Mouse (Mus musculus) lung, postnatal 0 days (tissue): Measurements from ENCODE around the gene Zswim7. TPM values are rescaled to one million over a fixed set of nuclear protein-coding genes. Genes with fewer than 3 reads are reported as not detected.
"Not testable (repeated sequence)": the region's sequence is repeated elsewhere in the genome, so short reads cannot be mapped to it uniquely, and the experiment has no call there.

Experiments used
- ATAC-seq: fragments of 200-750 bp; cut with Nextera tagmentation; 2 replicates; pipeline ENCODE4 v1.8.0; 2017; ENCODE audit warnings: moderate library complexity
- DNase-seq: peaks from one replicate; pipeline ENCODE4 v3.0.0-alpha.2; 2016; ENCODE audit warnings: low spot score
- H3K27ac ChIP-seq: fragments of 300-500 bp; sonication (generic); 2 replicates; pipeline ENCODE4 v1.5.1; 2014; ENCODE audit warnings: antibody characterized with exemption, mild to moderate bottlenecking, low read length, mixed read lengths
- H3K27me3 ChIP-seq: fragments of 300-500 bp; sonication (generic); replicated peaks from 2 replicates; pipeline ENCODE4 v1.6.1; 2014; ENCODE audit warnings: low read length, mixed read lengths; ENCODE audit not compliant: insufficient read depth
- H3K36me3 ChIP-seq: fragments of 300-500 bp; sonication (generic); 2 replicates; pipeline ENCODE4 v1.6.1; 2014; ENCODE audit warnings: low read length, mixed read lengths; ENCODE audit not compliant: insufficient read depth
- H3K4me1 ChIP-seq: fragments of 300-500 bp; sonication (generic); 2 replicates; pipeline ENCODE4 v1.6.1; 2014; ENCODE audit warnings: antibody characterized with exemption, low read depth, low read length, mixed read lengths; ENCODE audit not compliant: insufficient read depth
- H3K4me2 ChIP-seq: fragments of 300-500 bp; sonication (generic); replicated peaks from 2 replicates; pipeline ENCODE4 v1.6.1; 2014; ENCODE audit warnings: low read depth, mild to moderate bottlenecking, low read length, moderate library complexity, mixed read lengths
- H3K4me3 ChIP-seq: fragments of 300-500 bp; sonication (generic); 2 replicates; pipeline ENCODE4 v1.5.1; 2014; ENCODE audit warnings: low read depth, low read length
- H3K9ac ChIP-seq: fragments of 300-500 bp; sonication (generic); replicated peaks from 2 replicates; pipeline ENCODE4 v1.6.1; 2014; ENCODE audit warnings: low read depth, mild to moderate bottlenecking
- H3K9me3 ChIP-seq: fragments of 300-500 bp; sonication (generic); 2 replicates; pipeline ENCODE4 v1.6.1; 2016; ENCODE audit warnings: low read length, mixed read lengths
- CTCF ChIP-seq: IDR thresholded peaks from 2 replicates; pipeline ENCODE4 v1.5.1; 2016; ENCODE audit warnings: antibody characterized with exemption, mild to moderate bottlenecking
- EP300 ChIP-seq: IDR thresholded peaks from 2 replicates; pipeline ENCODE4 v1.6.1; 2016; ENCODE audit warnings: antibody characterized with exemption, mild to moderate bottlenecking, control low read depth
- WGBS: fragments of 180-500 bp; shearing (Covaris S2); extraction: QIAGEN DNeasy Blood & Tissue Kit; methylation state at CpG from one replicate; pipeline ENCODE4 v1.1.7; 2014; 5-methylcytosine and 5-hydroxymethylcytosine counted together
- polyA plus RNA-seq: library from polyadenylated mRNA; unstranded; fragments of >200 nt; fragmentation: Nextera tagmentation; extraction: Ambion mirVana; gene quantifications from 2 replicates; pipeline ENCODE4 v1.2.1, GENCODE M21; 2015

The Zswim7 gene
- polyA plus RNA-seq, 1 experiment from 2014 or later = 20.9 TPM

DNA sequence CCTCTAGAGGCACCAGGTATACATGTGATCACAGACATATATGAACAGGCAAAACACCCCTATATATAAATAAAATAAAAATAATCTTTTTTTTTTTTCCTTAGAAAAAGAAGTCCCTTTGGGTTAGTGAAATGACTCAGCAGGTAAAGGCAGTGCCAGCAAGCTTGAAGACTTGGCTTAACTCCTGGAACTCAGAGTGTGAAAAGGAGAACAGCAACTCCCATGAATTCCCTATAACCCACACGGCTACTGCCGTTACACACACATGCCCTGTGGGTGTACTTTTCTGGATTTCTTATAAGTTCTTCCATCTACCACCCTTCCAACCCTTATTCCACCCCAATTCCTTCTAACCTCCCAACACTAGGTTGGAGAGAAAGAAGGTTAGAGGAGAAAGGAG, 24.7 kb upstream of the Zswim7 start:
- Histone ChIP-seq H3K9me3 (no peaks in the 10 kb centered on the region), H3K4me1 (no peaks in the 10 kb centered on the region), H3K27me3 (no peaks in the 10 kb centered on the region), H3K36me3 (no peaks in the 10 kb centered on the region), H3K4me3 (no peak overlapping the region), H3K27ac (no peak overlapping the region), H3K9ac (no peak overlapping the region), H3K4me2 (no peak overlapping the region)
- DNase-seq = no peak
- no peak for ATAC-seq
- no peak for TF ChIP-seq CTCF
- 82% methylated on average over 2 of the region's 2 CpGs for WGBS

- DNase-seq (no peak), ATAC-seq (no peak)
- TF ChIP-seq CTCF (no peak), EP300 (no peak)
- no peaks in the 10 kb centered on the region for H3K27me3 ChIP-seq
- H3K4me1 ChIP-seq = no peaks in the 10 kb centered on the region
- H3K27ac ChIP-seq = no peak overlapping the region
- no peak overlapping the region for H3K9ac ChIP-seq
- 85% methylated on average over 6 of the region's 6 CpGs for WGBS
- no peak overlapping the region for H3K4me3 ChIP-seq
- no peaks in the 10 kb centered on the region for H3K9me3 ChIP-seq
- H3K4me2 ChIP-seq = no peak overlapping the region
- peaks cover 5% of the 10 kb centered on the region; the same call in 1 of the 2 replicates for H3K36me3 ChIP-seq
These were observed 17.7 kb upstream of the Zswim7 start for GRCm38 (mm10) chr11:62298883-62299282.

DNA sequence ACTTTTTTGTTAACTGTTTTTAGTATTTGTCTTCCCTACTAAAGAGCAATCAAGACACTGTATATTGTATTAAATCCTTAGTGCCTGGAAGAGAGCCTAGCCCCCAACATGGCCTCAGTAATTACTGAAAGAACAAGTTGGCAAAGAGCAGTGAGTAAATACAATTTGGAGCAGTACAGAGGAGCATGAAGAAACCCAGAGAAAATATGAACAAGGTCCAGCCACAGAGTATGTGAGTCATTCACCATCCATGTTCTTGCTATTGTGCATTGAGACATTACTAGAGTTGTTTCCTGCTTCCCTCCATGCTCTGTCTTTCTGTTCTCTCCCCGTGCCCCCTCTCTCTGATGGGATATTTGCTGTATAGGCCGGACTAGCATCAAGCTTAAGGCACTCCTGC, 12.9 kb upstream of the Zswim7 start:
- Histone ChIP-seq H3K36me3 (peaks cover 5% of the 10 kb centered on the region), H3K27me3 (no peaks in the 10 kb centered on the region), H3K27ac (no peak overlapping the region), H3K4me3 (no peak overlapping the region), H3K4me1 (no peaks in the 10 kb centered on the region), H3K9me3 (no peaks in the 10 kb centered on the region), H3K9ac (no peak overlapping the region), H3K4me2 (no peak overlapping the region)
- 88% methylated on average over 2 of the region's 2 CpGs for WGBS
- no peak for ATAC-seq
- DNase-seq = peak; percentile 10
- TF ChIP-seq EP300 (no peak), CTCF (no peak)

DNA sequence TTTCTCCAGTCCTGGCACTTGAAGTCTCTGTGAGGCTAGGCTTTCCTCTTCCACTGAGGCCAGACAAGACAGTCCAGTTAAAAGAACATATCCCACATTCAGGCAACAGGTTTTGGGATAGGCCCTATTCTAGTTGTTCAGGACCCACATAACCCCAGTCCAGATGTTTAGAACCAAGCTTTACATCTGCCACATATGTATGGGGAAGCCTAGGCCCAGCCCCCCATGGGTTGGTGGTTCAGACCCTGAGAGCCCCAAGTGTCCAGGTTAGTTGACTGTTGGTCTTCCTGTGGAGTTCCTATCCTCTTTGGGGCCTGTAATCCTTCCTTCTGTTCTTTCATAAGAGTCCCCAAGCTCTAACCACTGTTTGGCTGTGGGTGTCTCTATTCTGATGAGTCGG, 6.5 kb upstream of the Zswim7 start:
- no peaks in the 10 kb centered on the region for H3K9me3 ChIP-seq
- 97% methylated on average over 1 of the region's 1 CpGs for WGBS
- no peak for DNase-seq
- H3K4me3 ChIP-seq = no peak overlapping the region
- no peaks in the 10 kb centered on the region for H3K27me3 ChIP-seq
- H3K4me1 ChIP-seq = no peaks in the 10 kb centered on the region
- peaks cover 3% of the 10 kb centered on the region for H3K36me3 ChIP-seq
- TF ChIP-seq CTCF = no peak
- no peak for TF ChIP-seq EP300
- no peak overlapping the region for H3K27ac ChIP-seq
- H3K9ac ChIP-seq = no peak overlapping the region
- ATAC-seq = no peak
- no peak overlapping the region for H3K4me2 ChIP-seq

DNA sequence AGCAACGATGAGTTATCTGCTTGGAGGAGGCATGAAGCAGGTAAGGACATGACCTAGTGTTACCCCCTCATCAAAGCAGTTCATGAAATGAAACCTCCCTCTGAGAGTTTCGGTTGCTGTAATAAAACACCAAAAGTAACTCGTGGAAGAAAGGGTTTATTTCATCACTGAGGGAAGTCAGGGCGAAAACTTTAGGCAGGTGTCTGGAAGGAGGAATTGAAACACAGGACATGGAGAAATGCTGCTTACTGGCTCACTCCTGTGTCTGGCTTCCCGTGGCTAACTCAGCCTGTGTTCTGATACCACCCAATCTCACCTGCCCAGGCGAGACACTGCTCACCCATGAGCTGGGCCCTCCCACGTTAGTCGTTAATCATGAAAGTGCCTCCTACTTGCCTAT, 3.8 kb upstream of the Zswim7 start:
- no peaks in the 10 kb centered on the region for H3K9me3 ChIP-seq
- H3K36me3 ChIP-seq = peaks cover 3% of the 10 kb centered on the region; the same call in 1 of the 2 replicates
- H3K27me3 ChIP-seq = no peaks in the 10 kb centered on the region
- no peak for TF ChIP-seq EP300
- no peak for TF ChIP-seq CTCF
- H3K9ac ChIP-seq = no peak overlapping the region
- no peak overlapping the region for H3K27ac ChIP-seq
- no peak overlapping the region for H3K4me2 ChIP-seq
- WGBS = 91% methylated on average over 8 of the region's 8 CpGs
- no peak for DNase-seq
- ATAC-seq = no peak
- no peak overlapping the region for H3K4me3 ChIP-seq
- 0 out of 2 replicates have a peak, but pooled peaks cover 4% of the 10 kb centered on the region for H3K4me1 ChIP-seq

GRCm38 (mm10) chr11:62284020-62284419, 2.8 kb upstream of the Zswim7 start:
- H3K4me3 ChIP-seq, H3K4me2 ChIP-seq, H3K36me3 ChIP-seq, H3K4me1 ChIP-seq, DNase-seq, H3K9ac ChIP-seq, H3K9me3 ChIP-seq, H3K27ac ChIP-seq, ATAC-seq, H3K27me3 ChIP-seq: not testable (repeated sequence)
- WGBS = 88% methylated on average over 3 of the region's 3 CpGs

GRCm38 (mm10) chr11:62281601-62281997, 424 bp upstream of the Zswim7 start:
- no peaks in the 10 kb centered on the region for H3K9me3 ChIP-seq
- H3K9ac ChIP-seq = peak overlapping the region; percentile 80
- peaks cover 4% of the 10 kb centered on the region; the same call in 1 of the 2 replicates for H3K4me1 ChIP-seq
- H3K36me3 ChIP-seq = peaks cover 3% of the 10 kb centered on the region; the same call in 1 of the 2 replicates
- H3K27me3 ChIP-seq = no peaks in the 10 kb centered on the region
- DNase-seq (peak; percentile 81), ATAC-seq (peak; percentile 84)
- TF ChIP-seq CTCF = no peak
- no peak for TF ChIP-seq EP300
- H3K4me3 ChIP-seq = peak overlapping the region; percentile 90
- peak overlapping the region; percentile 93 for H3K27ac ChIP-seq
- WGBS = 1% methylated on average over 57 of the region's 57 CpGs
- H3K4me2 ChIP-seq = peak overlapping the region; percentile 79
